Mouse (Mus musculus) olfactory bulb, adult 2 months (tissue): Measurements from ENCODE around the gene Gm5108.

ENCODE experiments used
- CTCF ChIP-seq: fragments of 200-500 bp; IDR thresholded peaks from 2 replicates; pipeline ENCODE4 v1.5.1; 2012; ENCODE audit warnings: low read depth, mild to moderate bottlenecking, low read length, moderate library complexity; ENCODE audit not compliant: insufficient read depth
- POLR2A ChIP-seq: fragments of 200-500 bp; IDR thresholded peaks from 2 replicates; pipeline ENCODE4 v1.6.1; 2012; ENCODE audit warnings: mild to moderate bottlenecking, low read depth, low read length, moderate library complexity; ENCODE audit not compliant: insufficient read depth

DNA sequence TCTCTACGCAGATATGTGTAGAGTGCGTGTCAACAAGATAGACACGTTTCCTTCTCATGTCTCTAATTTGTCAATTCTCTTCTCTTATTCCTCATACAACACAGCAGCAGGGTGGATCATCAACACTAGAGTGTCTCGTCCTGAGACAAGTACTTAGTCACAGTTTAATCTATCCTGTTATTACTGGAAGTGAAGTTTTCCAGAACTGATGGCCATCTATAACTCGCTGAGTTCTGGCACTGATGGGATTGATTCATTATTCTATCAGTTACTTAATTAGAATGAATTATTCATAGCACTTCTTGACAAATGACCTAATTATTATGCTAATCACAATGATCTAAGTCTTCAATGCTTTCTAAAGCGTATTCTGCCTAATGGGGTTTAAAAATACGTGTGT, 28.1 kb downstream of the Gm5108 start:
- no peak for TF ChIP-seq CTCF
- no peak for TF ChIP-seq POLR2A
